Mouse (Mus musculus) limb, embryonic 11.5 days (tissue): Measurements from ENCODE around the gene Maz. TPM values are rescaled to one million over a fixed set of nuclear protein-coding genes. Genes with fewer than 3 reads are reported as not detected.

Source experiments
- ATAC-seq: fragments of 200-750 bp; cut with Nextera tagmentation; 2 replicates; pipeline ENCODE4 v1.8.0; 2017; ENCODE audit warnings: low read depth; ENCODE audit not compliant: insufficient number of reproducible peaks, low FRiP score, low TSS enrichment
- DNase-seq: peaks from one replicate; pipeline ENCODE4 v3.0.0-alpha.2; 2015; ENCODE audit warnings: low spot score
- H3K27ac ChIP-seq: fragments of 300-500 bp; sonication (generic); replicated peaks from 2 replicates; pipeline ENCODE4 v1.5.1; 2014; ENCODE audit warnings: low read depth, mild to moderate bottlenecking, low read length
- H3K27me3 ChIP-seq: fragments of 300-500 bp; sonication (generic); 2 replicates; pipeline ENCODE4 v1.6.1; 2014; ENCODE audit warnings: mild to moderate bottlenecking, low read length, mixed read lengths; ENCODE audit not compliant: control insufficient read depth, insufficient read depth
- H3K36me3 ChIP-seq: fragments of 300-500 bp; sonication (generic); 2 replicates; pipeline ENCODE4 v1.6.1; 2014; ENCODE audit warnings: mild to moderate bottlenecking, low read length, moderate library complexity, mixed read lengths; ENCODE audit not compliant: control insufficient read depth, insufficient read depth
- H3K4me1 ChIP-seq: fragments of 300-500 bp; sonication (generic); 2 replicates; pipeline ENCODE4 v1.6.1; 2014; ENCODE audit warnings: low read length, mixed read lengths; ENCODE audit not compliant: control insufficient read depth, insufficient read depth
- H3K4me2 ChIP-seq: fragments of 300-500 bp; sonication (generic); 2 replicates; pipeline ENCODE4 v1.6.1; 2014; ENCODE audit warnings: low read depth, mild to moderate bottlenecking, moderate library complexity; ENCODE audit not compliant: severe bottlenecking
- H3K4me3 ChIP-seq: fragments of 300-500 bp; sonication (generic); 2 replicates; pipeline ENCODE4 v1.5.1; 2014; ENCODE audit warnings: low read depth, low read length
- H3K9ac ChIP-seq: fragments of 300-500 bp; sonication (generic); 2 replicates; pipeline ENCODE4 v1.6.1; 2014; ENCODE audit warnings: mild to moderate bottlenecking, low read length
- H3K9me3 ChIP-seq: fragments of 300-500 bp; sonication (generic); 2 replicates; pipeline ENCODE4 v1.6.1; 2016; ENCODE audit warnings: low read length; ENCODE audit not compliant: control insufficient read depth
- WGBS: fragments of 180-500 bp; shearing (Covaris S2); extraction: QIAGEN DNeasy Blood & Tissue Kit; methylation state at CpG from one replicate; pipeline ENCODE4 v1.1.7; 2014; 5-methylcytosine and 5-hydroxymethylcytosine counted together
- polyA plus RNA-seq: library from polyadenylated mRNA; unstranded; fragments of >200 nt; fragmentation: Nextera tagmentation; extraction: Ambion mirVana; gene quantifications from 2 replicates; pipeline ENCODE4 v1.2.1, GENCODE M21; 2014

The Maz gene
- 84.8 TPM in 2 replicates for polyA plus RNA-seq

DNA sequence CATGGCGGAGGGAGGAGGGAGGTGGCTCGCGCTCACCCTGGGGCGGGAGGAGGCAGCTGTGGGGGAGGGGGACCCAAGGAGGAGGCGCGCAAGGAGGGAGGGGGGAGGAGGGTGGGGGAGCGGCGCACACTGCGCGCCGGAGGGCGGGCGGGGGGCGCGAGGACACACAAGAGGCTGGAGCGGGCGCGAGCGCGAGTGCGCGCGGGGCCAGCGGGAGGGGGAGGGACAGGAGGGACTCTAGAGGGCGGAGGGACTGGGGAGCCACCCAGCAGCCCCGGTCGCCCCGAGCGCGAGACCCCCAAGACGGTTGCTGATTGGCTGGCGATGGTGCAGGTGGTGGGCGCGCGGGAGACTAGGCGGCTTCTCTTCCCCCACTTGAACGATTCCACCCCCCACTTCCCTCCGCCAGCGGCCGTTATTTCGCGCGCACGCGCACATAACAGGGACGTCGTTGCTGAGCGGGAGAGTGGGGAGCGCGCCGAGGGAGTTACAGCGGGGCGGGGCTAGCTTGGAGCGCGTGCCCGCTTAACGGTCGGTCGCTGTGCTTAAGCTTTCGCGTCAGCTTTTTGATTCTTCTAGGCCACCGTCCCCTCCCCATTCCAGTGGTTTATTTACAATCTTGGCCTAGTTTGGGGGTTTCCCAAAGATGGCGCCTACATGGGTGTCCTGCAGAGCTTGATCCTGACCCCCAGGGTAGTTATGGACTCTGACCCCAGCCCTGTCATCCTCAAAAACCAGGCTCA lies at the start of gene Maz:
Gene Maz, minus strand, starts transcription at position 54 of the 743 bp plus-strand sequence.
- peak within 1 kb of the TSS; percentile 98 for H3K27ac ChIP-seq
- WGBS = under 1% methylated on average over 46 of the region's 63 CpGs
- ATAC-seq (peak; percentile 91), DNase-seq (peak; percentile 99)
- peak within 1 kb of the TSS; percentile 99 for H3K9ac ChIP-seq
- peak within 1 kb of the TSS; percentile 97 for H3K4me3 ChIP-seq
- peak within 1 kb of the TSS; percentile 83 for H3K4me2 ChIP-seq
- no peaks in the 10 kb centered on the region for H3K27me3 ChIP-seq
- H3K9me3 ChIP-seq = no peaks in the 10 kb centered on the region
- H3K4me1 ChIP-seq = peaks cover 31% of the 10 kb centered on the region
- peaks cover 33% of the 10 kb centered on the region for H3K36me3 ChIP-seq

DNA sequence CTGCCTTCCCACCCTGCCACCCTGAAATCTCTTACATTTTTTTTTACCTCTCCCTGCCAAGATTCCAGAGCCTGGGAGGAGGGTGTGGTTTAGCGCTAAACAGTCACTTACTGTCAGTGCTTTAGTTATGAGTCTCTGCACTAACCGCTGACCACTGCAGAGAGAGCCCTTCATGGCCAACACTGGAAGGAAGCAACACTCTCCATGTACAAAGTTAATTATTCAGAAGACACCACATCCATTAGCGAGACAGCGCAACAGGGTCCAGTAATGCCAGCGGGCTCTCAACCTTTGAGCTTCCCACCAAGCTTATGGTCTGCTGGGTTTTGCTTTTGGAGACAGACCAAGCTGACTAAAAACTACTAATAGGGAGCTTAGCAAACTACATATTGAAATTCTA lies 49.4 kb upstream of the Maz start:
- Histone ChIP-seq H3K9ac (no peak overlapping the region), H3K27ac (no peak overlapping the region), H3K9me3 (no peaks in the 10 kb centered on the region), H3K4me2 (no peak overlapping the region), H3K4me1 (no peaks in the 10 kb centered on the region), H3K36me3 (no peaks in the 10 kb centered on the region), H3K27me3 (no peaks in the 10 kb centered on the region), H3K4me3 (no peak overlapping the region)
- WGBS = 94% methylated on average over 5 of the region's 5 CpGs
- no peak for DNase-seq
- no peak for ATAC-seq

GRCm38 (mm10) chr7:127073221-127073620 lies 46.4 kb upstream of the Maz start:
- no peaks in the 10 kb centered on the region for H3K36me3 ChIP-seq
- no peak overlapping the region for H3K4me3 ChIP-seq
- DNase-seq (no peak), ATAC-seq (no peak)
- H3K4me2 ChIP-seq = no peak overlapping the region
- H3K4me1 ChIP-seq = no peaks in the 10 kb centered on the region
- H3K9me3 ChIP-seq = no peaks in the 10 kb centered on the region
- WGBS = 81% methylated on average over 4 of the region's 4 CpGs
- no peak overlapping the region for H3K9ac ChIP-seq
- no peak overlapping the region for H3K27ac ChIP-seq
- no peaks in the 10 kb centered on the region for H3K27me3 ChIP-seq

GRCm38 (mm10) chr7:127070871-127071413 lies 44.1 kb upstream of the Maz start:
- DNase-seq = no peak
- Histone ChIP-seq H3K9ac (no peak overlapping the region), H3K27ac (no peak overlapping the region), H3K27me3 (no peaks in the 10 kb centered on the region), H3K9me3 (no peaks in the 10 kb centered on the region), H3K36me3 (no peaks in the 10 kb centered on the region), H3K4me2 (no peak overlapping the region), H3K4me3 (no peak overlapping the region), H3K4me1 (no peaks in the 10 kb centered on the region)
- 77% methylated on average over 4 of the region's 4 CpGs for WGBS
- ATAC-seq = no peak

DNA sequence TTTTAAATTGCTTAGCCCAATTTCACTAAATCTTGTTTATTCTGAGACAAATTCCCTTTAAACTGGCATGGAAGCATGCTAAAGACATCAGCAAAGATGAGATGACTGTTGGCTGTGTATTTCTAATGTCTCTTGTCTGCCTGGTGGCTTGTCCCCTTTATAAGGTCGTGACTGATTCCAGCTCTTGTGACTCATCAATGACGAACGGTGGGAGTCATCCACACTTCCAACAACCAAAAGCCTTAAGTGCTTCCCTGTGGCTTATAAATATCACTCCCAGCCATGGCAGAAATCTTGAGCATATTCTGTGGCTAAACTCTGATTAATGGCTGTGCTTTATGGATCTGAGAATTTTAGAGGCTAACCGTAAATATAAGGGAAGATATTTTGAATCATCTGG lies 39.5 kb upstream of the Maz start:
- DNase-seq = no peak
- no peak overlapping the region for H3K9ac ChIP-seq
- H3K9me3 ChIP-seq = no peaks in the 10 kb centered on the region
- H3K4me1 ChIP-seq = no peaks in the 10 kb centered on the region
- no peak overlapping the region for H3K4me3 ChIP-seq
- no peaks in the 10 kb centered on the region for H3K27me3 ChIP-seq
- no peaks in the 10 kb centered on the region for H3K36me3 ChIP-seq
- H3K4me2 ChIP-seq = no peak overlapping the region
- ATAC-seq = no peak
- H3K27ac ChIP-seq = no peak overlapping the region
- 84% methylated on average over 4 of the region's 4 CpGs for WGBS

GRCm38 (mm10) chr7:127065538-127065937 lies 38.7 kb upstream of the Maz start:
- DNase-seq = no peak
- H3K4me3 ChIP-seq = no peak overlapping the region
- H3K4me2 ChIP-seq = no peak overlapping the region
- H3K27ac ChIP-seq = no peak overlapping the region
- no peaks in the 10 kb centered on the region for H3K4me1 ChIP-seq
- no peaks in the 10 kb centered on the region for H3K27me3 ChIP-seq
- H3K36me3 ChIP-seq = no peaks in the 10 kb centered on the region
- no peak for ATAC-seq
- H3K9me3 ChIP-seq = no peaks in the 10 kb centered on the region
- 90% methylated on average over 6 of the region's 6 CpGs for WGBS
- H3K9ac ChIP-seq = no peak overlapping the region

DNA sequence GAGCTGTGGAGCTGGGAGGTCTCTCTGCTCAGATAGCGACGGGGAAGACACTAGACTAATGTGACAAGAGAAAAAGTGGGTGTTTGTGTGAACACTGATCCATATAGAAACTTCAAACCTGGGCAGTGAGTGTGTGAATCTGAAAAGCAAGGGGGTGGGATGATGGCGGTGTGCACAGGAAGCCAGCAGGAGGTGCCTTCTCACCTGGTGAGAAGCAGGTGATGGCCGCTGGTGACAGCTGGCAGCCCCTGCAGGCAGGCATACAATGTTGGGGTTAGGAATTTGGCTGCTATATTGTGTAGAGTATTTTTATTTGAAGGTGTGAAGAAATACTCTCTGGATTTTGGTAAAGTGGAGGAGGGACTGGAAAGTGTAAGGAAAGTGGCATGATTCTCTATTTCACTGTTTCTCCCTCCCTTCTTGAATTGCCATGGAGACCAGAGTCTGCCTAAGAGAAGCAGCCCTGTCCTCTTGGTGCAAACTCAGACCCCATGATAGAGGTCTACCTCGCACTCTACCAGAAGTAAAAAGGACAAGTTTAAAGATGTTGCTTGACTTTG lies 28.3 kb upstream of the Maz start:
- no peak overlapping the region for H3K9ac ChIP-seq
- no peaks in the 10 kb centered on the region for H3K27me3 ChIP-seq
- no peak overlapping the region for H3K27ac ChIP-seq
- ATAC-seq = no peak
- no peak overlapping the region for H3K4me3 ChIP-seq
- no peak for DNase-seq
- 72% methylated on average over 5 of the region's 5 CpGs for WGBS
- no peaks in the 10 kb centered on the region for H3K36me3 ChIP-seq
- H3K9me3 ChIP-seq = no peaks in the 10 kb centered on the region
- no peak overlapping the region for H3K4me2 ChIP-seq
- no peaks in the 10 kb centered on the region for H3K4me1 ChIP-seq

GRCm38 (mm10) chr7:127041851-127042672 lies 15.2 kb upstream of the Maz start, which contains the start of gene Kif22:
Kif22 (minus strand) TSS chr7:127042471.
- Histone ChIP-seq H3K4me1 (0 out of 2 replicates have a peak, but pooled peaks cover 10% of the 10 kb centered on the region), H3K36me3 (peaks cover 3% of the 10 kb centered on the region; the same call in 1 of the 2 replicates), H3K27ac (peak within 1 kb of the TSS; percentile 50; the same call in 1 of the 2 replicates), H3K4me2 (peak within 1 kb of the TSS; percentile 79), H3K9ac (peak within 1 kb of the TSS; percentile 84), H3K4me3 (peak within 1 kb of the TSS; percentile 92), H3K27me3 (no peaks in the 10 kb centered on the region), H3K9me3 (no peaks in the 10 kb centered on the region)
- ATAC-seq (peak; percentile 80; the same call in 1 of the 2 replicates), DNase-seq (peak; percentile 90)
- under 1% methylated on average over 53 of the region's 53 CpGs for WGBS
